Mouse (Mus musculus) embryo, embryonic 11 days (tissue): Measurements from ENCODE around the gene Scn9a.

Experiments
- DNase-seq: peaks from one replicate; pipeline ENCODE4 v3.0.0-alpha.2; 2015

The Scn9a gene

GRCm38 (mm10) chr2:66462458-66462857 lies 172.3 kb downstream of the Scn9a start:
- DNase-seq, result peak; percentile 19

- DNase-seq, result peak; percentile 17
These were observed 194.1 kb downstream of the Scn9a start, which contains the start of gene Scn1a for GRCm38 (mm10) chr2:66440711-66441110. Gene Scn1a (minus strand): TSS chr2:66440840.

GRCm38 (mm10) chr2:66439764-66440471 lies 194.8 kb downstream of the Scn9a start:
- DNase-seq, result peak; percentile 72

- DNase-seq, result peak; percentile 51
These were observed 198.5 kb downstream of the Scn9a start for GRCm38 (mm10) chr2:66436286-66436685.
